Mouse (Mus musculus) layer of hippocampus, adult 2 months (tissue): ENCODE measurements around the gene Gm9918. TPM values are rescaled to one million over a fixed set of nuclear protein-coding genes. Genes with fewer than 3 reads are reported as not detected.
A peak's percentile ranks its signal among the peaks of the same experiment; 100 is the strongest.

Source experiments
- DNase-seq, 2 experiments: peaks; one replicate each; pipeline ENCODE4 v3.0.0; 2022; ENCODE audit warnings: low spot score in 2 of 2
- H3K27ac ChIP-seq: fragments of 200-600 bp; 2 replicates; pipeline ENCODE4 v1.8.1; 2022
- H3K4me3 ChIP-seq: fragments of 200-600 bp; 2 replicates; pipeline ENCODE4 v1.8.1; 2022; ENCODE audit warnings: mild to moderate bottlenecking
- CTCF ChIP-seq: fragments of 200-600 bp; conservative IDR thresholded peaks from 2 replicates; pipeline ENCODE4 v1.8.1; 2022; ENCODE audit warnings: antibody characterized with exemption, mild to moderate bottlenecking, moderate library complexity
- total RNA-seq, 2 experiments: library from RNA; stranded (reverse); gene quantifications; 2 replicates each; pipeline ENCODE4 v1.2.3; 2021

Gm9918 gene
- total RNA-seq, 2 experiments from 2014 or later = not detected

DNA sequence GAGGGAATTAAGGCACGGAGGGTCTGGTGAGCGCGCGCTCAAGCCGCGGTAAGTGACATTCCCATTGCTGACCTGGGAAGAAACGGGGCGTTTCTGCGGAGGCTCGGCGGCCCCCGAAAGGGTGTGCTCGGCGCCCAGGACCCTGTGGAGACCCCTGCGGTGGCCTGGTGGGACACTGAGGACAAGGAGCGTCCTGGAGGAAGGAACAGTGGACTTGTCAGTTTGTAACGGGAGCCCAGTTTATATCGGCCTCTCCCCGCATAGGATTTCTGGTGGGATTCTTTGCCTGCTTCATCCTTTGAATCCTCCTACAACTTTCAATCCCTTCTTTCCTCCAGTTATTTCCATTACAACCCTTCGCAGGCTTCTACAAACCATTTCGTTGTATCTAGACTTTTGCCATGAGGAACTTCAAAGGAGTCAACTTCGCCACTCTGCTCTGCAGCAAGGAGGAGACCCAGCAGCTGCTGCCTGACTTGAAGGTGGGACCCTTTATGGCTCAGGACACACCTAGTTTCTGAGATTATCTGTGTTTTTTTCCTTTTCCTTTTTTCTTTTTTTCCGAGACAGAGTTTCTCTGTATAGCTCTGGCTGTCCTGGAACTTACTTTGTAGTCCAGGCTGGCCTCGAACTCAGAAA is 26.1 kb downstream of the Gm9918 start:
- Histone ChIP-seq H3K4me3 (peak overlapping the region; percentile 75), H3K27ac (no peak overlapping the region)

DNA sequence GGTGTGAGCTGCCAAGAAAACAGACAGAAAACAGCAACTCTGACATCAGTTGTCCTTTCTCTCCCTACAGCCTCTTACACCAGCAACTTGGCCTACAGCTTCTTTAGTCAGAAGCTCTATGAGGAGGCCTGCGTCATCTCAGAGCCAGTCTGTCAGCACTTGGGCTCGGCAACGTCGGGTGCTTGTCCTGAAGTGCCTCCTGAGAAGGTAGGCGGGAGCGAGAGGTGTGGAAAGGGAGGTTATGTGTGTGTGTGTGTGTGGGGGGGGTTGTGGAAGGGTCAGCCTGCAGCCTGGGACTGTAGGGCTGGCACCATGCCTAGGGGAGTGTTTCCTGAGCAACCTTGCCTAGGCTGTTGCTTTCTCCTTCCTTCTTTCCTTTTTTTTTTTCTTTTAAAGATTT is 32.2 kb downstream of the Gm9918 start:
- TF ChIP-seq CTCF = no peak
- Histone ChIP-seq H3K4me3 (no peak overlapping the region), H3K27ac (no peak overlapping the region)
- no peak for DNase-seq

More for the DNA sequence above, 26.1 kb downstream of the Gm9918 start:
- TF ChIP-seq CTCF = no peak
- DNase-seq = no peak

GRCm38 (mm10) chr15:102308717-102309116 is 38.4 kb downstream of the Gm9918 start:
- DNase-seq = no peak
- no peak overlapping the region for H3K27ac ChIP-seq

GRCm38 (mm10) chr15:102310074-102310845 is 39.9 kb downstream of the Gm9918 start:
- TF ChIP-seq CTCF = no peak
- Histone ChIP-seq H3K27ac (no peak overlapping the region; the same call in 1 of the 2 replicates), H3K4me3 (no peak overlapping the region)
- peak in 1 of 2 experiments; percentile 46 for DNase-seq

More at GRCm38 (mm10) chr15:102308717-102309116, 38.4 kb downstream of the Gm9918 start:
- TF ChIP-seq CTCF = no peak
- H3K4me3 ChIP-seq = no peak overlapping the region

DNA sequence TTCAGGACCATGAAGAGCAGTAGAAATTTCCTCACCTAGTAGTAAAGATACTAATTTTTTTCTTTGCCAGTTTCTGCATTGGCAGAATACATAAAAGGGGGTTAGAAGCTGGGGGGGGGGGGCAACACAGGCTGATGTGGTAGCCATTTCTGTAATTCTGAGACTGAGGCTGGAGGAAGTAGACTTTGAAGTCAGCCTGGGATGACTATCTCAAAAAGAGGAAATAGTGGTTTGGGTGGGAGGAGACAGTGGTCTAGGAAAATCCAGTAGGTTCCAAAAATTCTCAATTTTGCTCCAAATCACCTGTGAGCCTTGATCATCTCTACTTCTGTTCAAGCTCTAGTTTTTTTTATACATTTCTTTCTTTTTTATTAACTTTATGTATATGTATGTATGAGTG is 41.1 kb downstream of the Gm9918 start:
- Histone ChIP-seq H3K4me3 (no peak overlapping the region), H3K27ac (no peak overlapping the region)
- DNase-seq = no peak
- TF ChIP-seq CTCF = no peak

DNA sequence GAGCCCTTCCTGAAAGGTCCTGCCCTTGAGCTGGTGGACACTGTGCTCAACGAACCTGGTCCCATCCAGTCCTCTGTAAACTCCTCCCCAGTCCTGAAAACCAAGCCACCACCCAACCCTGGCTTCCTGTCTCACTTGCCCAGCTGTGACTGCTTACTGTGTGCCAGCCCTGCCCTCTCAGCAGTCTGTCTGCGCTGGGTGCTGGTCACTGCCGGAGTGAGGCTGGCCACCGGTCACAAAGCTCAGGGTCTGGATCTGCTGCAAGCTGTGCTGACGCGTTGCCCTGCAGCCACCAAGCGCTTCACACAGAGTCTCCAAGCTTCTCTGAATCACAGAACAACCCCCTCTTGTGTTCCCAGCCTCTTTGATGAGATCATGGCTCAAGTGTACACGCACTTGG is 44.9 kb downstream of the Gm9918 start:
- no peak for TF ChIP-seq CTCF
- Histone ChIP-seq H3K27ac (peak overlapping the region; percentile 28; the same call in 1 of the 2 replicates), H3K4me3 (no peak overlapping the region)
- DNase-seq = no peak

DNA sequence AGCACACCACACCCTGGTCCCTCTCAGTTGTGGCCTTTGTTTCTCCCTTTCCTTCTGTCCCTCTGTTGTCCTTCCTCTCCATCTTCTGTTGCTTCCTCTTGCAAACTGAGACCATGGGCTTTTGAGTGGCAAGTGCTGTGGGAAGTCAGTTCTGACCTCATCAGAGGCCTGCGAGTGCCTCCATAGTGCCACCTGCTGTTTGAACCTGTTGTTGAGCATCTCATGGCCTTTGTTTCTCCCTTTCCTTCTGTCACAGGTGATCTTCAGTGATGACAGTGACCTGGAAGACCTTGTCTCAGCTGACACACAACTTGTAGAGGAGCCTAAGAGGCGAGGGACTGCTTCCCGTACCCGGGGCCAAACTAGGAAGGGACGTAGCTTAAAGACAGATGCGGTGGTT is 45.9 kb downstream of the Gm9918 start:
- TF ChIP-seq CTCF = peak; percentile 89
- DNase-seq = peak; percentile 49 to 73
- Histone ChIP-seq H3K4me3 (no peak overlapping the region), H3K27ac (0 out of 2 replicates have a peak overlapping the region, but pooled peaks have one; percentile 28)

Other genes starting within 250 kb of the Gm9918 start
- gene Krt18, start 242.4 kb upstream of the Gm9918 start, total RNA-seq = under 1 TPM; 0.32 to 0.67 TPM
- 100 to 1,000 TPM; 196 to 199 TPM for gene Eif4b, start 196.8 kb upstream of the Gm9918 start, total RNA-seq
- 10 to 100 TPM; 18.4 to 25.0 TPM for gene Tns2, start 170.2 kb upstream of the Gm9918 start, total RNA-seq
- gene Spryd3, start 134.3 kb upstream of the Gm9918 start, total RNA-seq = 100 to 1,000 TPM; 151 to 155 TPM
- gene Igfbp6, start 126.2 kb upstream of the Gm9918 start, total RNA-seq = 1 to 10 TPM; 6.9 to 7.7 TPM
- gene Soat2, start 120.0 kb upstream of the Gm9918 start, total RNA-seq = not detected
- gene Zfp740, start 67.3 kb upstream of the Gm9918 start, total RNA-seq = 10 to 100 TPM; 68.3 to 76.5 TPM
- 10 to 100 TPM; 39.5 to 40.4 TPM for gene Csad, start 65.8 kb upstream of the Gm9918 start, total RNA-seq
- 1 to 10 TPM; 1.0 to 3.9 TPM for gene Itgb7, start 38.6 kb upstream of the Gm9918 start, total RNA-seq
- gene Rarg, start 13.0 kb upstream of the Gm9918 start, total RNA-seq = 10 to 100 TPM; 12.2 to 14.1 TPM
- 10 to 100 TPM; 34.2 to 40.9 TPM for gene Mfsd5, start 8.9 kb downstream of the Gm9918 start, total RNA-seq
- gene Espl1, start 25.7 kb downstream of the Gm9918 start, total RNA-seq = 1 to 10 TPM; 1.7 to 2.1 TPM
- gene Pfdn5, start 55.6 kb downstream of the Gm9918 start, total RNA-seq = 100 to 1,000 TPM; 433 to 437 TPM
- 10 to 100 TPM; 61.0 to 70.2 TPM for gene Myg1, start 61.1 kb downstream of the Gm9918 start, total RNA-seq
- gene Aaas, start 80.2 kb downstream of the Gm9918 start, total RNA-seq = 10 to 100 TPM; 24.5 to 26.5 TPM
- gene Sp7, start 96.6 kb downstream of the Gm9918 start, total RNA-seq = under 1 TPM; 0.32 to 0.49 TPM
- gene Sp1, start 135.6 kb downstream of the Gm9918 start, total RNA-seq = 10 to 100 TPM; 23.1 to 33.0 TPM
- 1 to 10 TPM in 1 of 2 experiments, under 1 TPM in 1; 0.66 to 1.2 TPM for gene Amhr2, start 174.8 kb downstream of the Gm9918 start, total RNA-seq
- 10 to 100 TPM; 40.2 to 42.7 TPM for gene Prr13, start 188.5 kb downstream of the Gm9918 start, total RNA-seq
- gene Pcbp2, start 200.0 kb downstream of the Gm9918 start, total RNA-seq = 100 to 1,000 TPM; 496 to 505 TPM
- gene Gm10337, start 233.2 kb downstream of the Gm9918 start, total RNA-seq = not detected
- gene Map3k12, start 246.5 kb downstream of the Gm9918 start, total RNA-seq = 10 to 100 TPM; 95.0 to 99.9 TPM
- 10 to 100 TPM; 36.2 to 37.7 TPM for gene Tarbp2, start 247.6 kb downstream of the Gm9918 start, total RNA-seq